Mouse (Mus musculus) thymus, adult 2 months (tissue): ENCODE results near the gene Plekhh3.
"Not testable (repeated sequence)": the region's sequence is repeated elsewhere in the genome, so short reads cannot be mapped to it uniquely, and the experiment has no call there.

ENCODE experiments used
- CTCF ChIP-seq: fragments of 200-500 bp; IDR thresholded peaks from 2 replicates; pipeline ENCODE4 v1.5.1; 2012; ENCODE audit warnings: mild to moderate bottlenecking, control low read depth, low read length, moderate library complexity, borderline replicate concordance; ENCODE audit not compliant: control insufficient read depth, poor library complexity, insufficient read depth; ENCODE audit errors: extremely low read depth
- POLR2A ChIP-seq: fragments of 200-500 bp; IDR thresholded peaks from 2 replicates; pipeline ENCODE4 v1.6.1; 2012; ENCODE audit warnings: mild to moderate bottlenecking, low read length, control low read depth, moderate library complexity; ENCODE audit not compliant: control insufficient read depth, poor library complexity, insufficient read depth; ENCODE audit errors: extremely low read depth

DNA sequence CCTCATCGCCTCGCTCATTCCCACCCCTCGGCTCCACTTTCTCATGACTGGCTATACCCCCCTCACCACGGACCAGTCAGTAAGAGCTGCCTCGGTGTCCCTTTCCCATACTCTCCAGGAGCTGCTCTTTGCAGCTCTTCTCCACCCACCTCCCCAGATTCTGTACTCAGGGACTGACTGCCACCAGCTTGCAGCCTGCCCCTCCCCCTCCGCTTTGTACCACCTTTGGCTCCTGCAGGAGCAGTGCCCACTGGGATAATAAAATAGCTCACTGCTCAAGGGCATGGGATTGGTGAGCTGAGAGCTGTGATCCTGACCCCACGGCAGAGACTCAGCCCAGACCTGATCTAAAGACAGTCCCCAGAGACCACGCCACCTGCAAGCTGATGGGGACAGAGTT lies 46.7 kb downstream of the Plekhh3 start:
- TF ChIP-seq POLR2A, CTCF: not testable (repeated sequence)
